Mouse (Mus musculus) hindbrain, embryonic 13.5 days (tissue): Measurements from ENCODE around the gene Tk1. TPM values are rescaled to one million over a fixed set of nuclear protein-coding genes. Genes with fewer than 3 reads are reported as not detected.

Source experiments
- ATAC-seq: fragments of 200-750 bp; cut with Nextera tagmentation; 2 replicates; pipeline ENCODE4 v1.8.0; 2017; ENCODE audit warnings: moderate TSS enrichment; ENCODE audit not compliant: low FRiP score
- H3K27ac ChIP-seq: fragments of 300-500 bp; sonication (generic); 2 replicates; pipeline ENCODE4 v1.5.1; 2015; ENCODE audit warnings: inconsistent platforms, mild to moderate bottlenecking, moderate library complexity
- H3K27me3 ChIP-seq: fragments of 300-500 bp; sonication (generic); 2 replicates; pipeline ENCODE4 v1.6.1; 2015; ENCODE audit warnings: mild to moderate bottlenecking, inconsistent platforms
- H3K36me3 ChIP-seq: fragments of 300-500 bp; sonication (generic); 2 replicates; pipeline ENCODE4 v1.6.1; 2015; ENCODE audit warnings: mild to moderate bottlenecking, inconsistent platforms
- H3K4me1 ChIP-seq: fragments of 300-500 bp; sonication (generic); replicated peaks from 2 replicates; pipeline ENCODE4 v1.6.1; 2015; ENCODE audit warnings: inconsistent platforms
- H3K4me2 ChIP-seq: fragments of 300-500 bp; sonication (generic); 2 replicates; pipeline ENCODE4 v1.6.1; 2015; ENCODE audit warnings: inconsistent platforms, mild to moderate bottlenecking, moderate library complexity
- H3K4me3 ChIP-seq: fragments of 300-500 bp; sonication (generic); 2 replicates; pipeline ENCODE4 v1.5.1; 2015; ENCODE audit warnings: mild to moderate bottlenecking, inconsistent platforms
- H3K9ac ChIP-seq: fragments of 300-500 bp; sonication (generic); 2 replicates; pipeline ENCODE4 v1.6.1; 2015; ENCODE audit warnings: mild to moderate bottlenecking, inconsistent platforms
- H3K9me3 ChIP-seq: fragments of 300-500 bp; sonication (generic); 2 replicates; pipeline ENCODE4 v1.6.1; 2016; ENCODE audit warnings: inconsistent platforms
- WGBS: fragments of 180-500 bp; shearing (Covaris S2); methylation state at CpG from one replicate; pipeline ENCODE4 v1.1.7; 2015; 5-methylcytosine and 5-hydroxymethylcytosine counted together
- polyA plus RNA-seq: library from polyadenylated mRNA; unstranded; fragments of >200 nt; fragmentation: Nextera tagmentation; extraction: Ambion mirVana; gene quantifications from 2 replicates; pipeline ENCODE4 v1.2.1, GENCODE M21; 2015

Gene Tk1
- polyA plus RNA-seq, 1 experiment from 2014 or later, result 25.3 TPM

- H3K9me3 ChIP-seq, result no peaks in the 10 kb centered on the region
- H3K9ac ChIP-seq, result peak within 1 kb of the TSS; percentile 2; the same call in 1 of the 2 replicates
- no peak for ATAC-seq
- WGBS, result 2% methylated on average over 23 of the region's 23 CpGs
- H3K27me3 ChIP-seq, result peaks cover 44% of the 10 kb centered on the region
- H3K4me1 ChIP-seq, result peaks cover 23% of the 10 kb centered on the region
- no peak within 1 kb of the TSS for H3K4me3 ChIP-seq
- no peak within 1 kb of the TSS for H3K27ac ChIP-seq
- peak within 1 kb of the TSS; percentile 37 for H3K4me2 ChIP-seq
- H3K36me3 ChIP-seq, result peaks cover 9% of the 10 kb centered on the region; the same call in 1 of the 2 replicates
These were observed 34.7 kb upstream of the Tk1 start, which contains the start of gene Tmem235 for GRCm38 (mm10) chr11:117860601-117861000. Tmem235 (plus strand) TSS chr11:117860752.

GRCm38 (mm10) chr11:117858392-117858791, 32.5 kb upstream of the Tk1 start:
- Histone ChIP-seq H3K36me3 (peaks cover 9% of the 10 kb centered on the region; the same call in 1 of the 2 replicates), H3K9ac (no peak overlapping the region), H3K9me3 (no peaks in the 10 kb centered on the region), H3K4me2 (no peak overlapping the region), H3K4me1 (peaks cover 15% of the 10 kb centered on the region), H3K4me3 (no peak overlapping the region), H3K27ac (no peak overlapping the region), H3K27me3 (peaks cover 39% of the 10 kb centered on the region)
- ATAC-seq, result no peak
- WGBS, result 46% methylated on average over 3 of the region's 3 CpGs

GRCm38 (mm10) chr11:117857462-117857861, 31.6 kb upstream of the Tk1 start:
- 95% methylated on average over 10 of the region's 10 CpGs for WGBS
- no peak overlapping the region for H3K9ac ChIP-seq
- peaks cover 38% of the 10 kb centered on the region for H3K27me3 ChIP-seq
- no peak overlapping the region for H3K4me2 ChIP-seq
- no peaks in the 10 kb centered on the region for H3K9me3 ChIP-seq
- H3K27ac ChIP-seq, result no peak overlapping the region
- no peak for ATAC-seq
- no peak overlapping the region for H3K4me3 ChIP-seq
- H3K36me3 ChIP-seq, result peaks cover 16% of the 10 kb centered on the region
- H3K4me1 ChIP-seq, result peaks cover 11% of the 10 kb centered on the region; the same call in 1 of the 2 replicates

GRCm38 (mm10) chr11:117855975-117856374, 30.1 kb upstream of the Tk1 start:
- peaks cover 16% of the 10 kb centered on the region for H3K36me3 ChIP-seq
- no peak for ATAC-seq
- peaks cover 24% of the 10 kb centered on the region for H3K27me3 ChIP-seq
- H3K9ac ChIP-seq, result no peak overlapping the region; the same call in 1 of the 2 replicates
- WGBS, result 96% methylated on average over 1 of the region's 1 CpGs
- no peak overlapping the region for H3K4me2 ChIP-seq
- H3K4me3 ChIP-seq, result no peak overlapping the region
- H3K4me1 ChIP-seq, result peaks cover 11% of the 10 kb centered on the region; the same call in 1 of the 2 replicates
- H3K27ac ChIP-seq, result no peak overlapping the region
- no peaks in the 10 kb centered on the region for H3K9me3 ChIP-seq

- Histone ChIP-seq H3K9ac (no peak overlapping the region), H3K36me3 (peaks cover 16% of the 10 kb centered on the region), H3K4me2 (no peak overlapping the region), H3K4me1 (peaks cover 9% of the 10 kb centered on the region), H3K27ac (no peak overlapping the region), H3K4me3 (no peak overlapping the region), H3K27me3 (peaks cover 18% of the 10 kb centered on the region), H3K9me3 (no peaks in the 10 kb centered on the region)
- no peak for ATAC-seq
- 98% methylated on average over 5 of the region's 5 CpGs for WGBS
These were observed 29.5 kb upstream of the Tk1 start for GRCm38 (mm10) chr11:117855360-117855759.

- Histone ChIP-seq H3K4me3 (no peak overlapping the region), H3K9ac (no peak overlapping the region), H3K9me3 (no peaks in the 10 kb centered on the region), H3K4me1 (peaks cover 13% of the 10 kb centered on the region), H3K4me2 (no peak overlapping the region), H3K27me3 (peaks cover 7% of the 10 kb centered on the region), H3K36me3 (peaks cover 16% of the 10 kb centered on the region), H3K27ac (no peak overlapping the region)
- no peak for ATAC-seq
- WGBS, result 96% methylated on average over 9 of the region's 9 CpGs
These were observed 28.3 kb upstream of the Tk1 start for GRCm38 (mm10) chr11:117854241-117854640.

- no peak for ATAC-seq
- Histone ChIP-seq H3K9me3 (no peaks in the 10 kb centered on the region), H3K9ac (no peak overlapping the region), H3K36me3 (peaks cover 16% of the 10 kb centered on the region), H3K4me2 (no peak overlapping the region), H3K4me3 (no peak overlapping the region), H3K4me1 (peaks cover 21% of the 10 kb centered on the region), H3K27ac (no peak overlapping the region), H3K27me3 (no peaks in the 10 kb centered on the region)
- 93% methylated on average over 3 of the region's 3 CpGs for WGBS
These were observed 27.0 kb upstream of the Tk1 start for GRCm38 (mm10) chr11:117852875-117853274.

GRCm38 (mm10) chr11:117848985-117849671, 23.2 kb upstream of the Tk1 start, which contains the start of gene Birc5:
Birc5 (plus strand) TSS chr11:117849251.
- no peaks in the 10 kb centered on the region for H3K27me3 ChIP-seq
- WGBS, result under 1% methylated on average over 44 of the region's 51 CpGs
- H3K36me3 ChIP-seq, result peaks cover 7% of the 10 kb centered on the region; the same call in 1 of the 2 replicates
- H3K27ac ChIP-seq, result peak within 1 kb of the TSS; percentile 98
- peak; percentile 96 for ATAC-seq
- peak within 1 kb of the TSS; percentile 88 for H3K4me2 ChIP-seq
- H3K9ac ChIP-seq, result peak within 1 kb of the TSS; percentile 92
- no peaks in the 10 kb centered on the region for H3K9me3 ChIP-seq
- peak within 1 kb of the TSS; percentile 64 for H3K4me3 ChIP-seq
- peaks cover 25% of the 10 kb centered on the region for H3K4me1 ChIP-seq

- H3K27ac ChIP-seq, result peak overlapping the region; percentile 98
- no peaks in the 10 kb centered on the region for H3K9me3 ChIP-seq
- peak overlapping the region; percentile 64 for H3K4me3 ChIP-seq
- H3K4me2 ChIP-seq, result peak overlapping the region; percentile 88
- no peaks in the 10 kb centered on the region for H3K27me3 ChIP-seq
- WGBS, result 13% methylated on average over 19 of the region's 19 CpGs
- H3K36me3 ChIP-seq, result peaks cover 7% of the 10 kb centered on the region; the same call in 1 of the 2 replicates
- H3K9ac ChIP-seq, result peak overlapping the region; percentile 92
- H3K4me1 ChIP-seq, result peaks cover 25% of the 10 kb centered on the region
- peak; percentile 92 for ATAC-seq
These were observed 22.5 kb upstream of the Tk1 start for GRCm38 (mm10) chr11:117848271-117848984.

- Histone ChIP-seq H3K27ac (peak overlapping the region; percentile 98), H3K4me1 (peaks cover 25% of the 10 kb centered on the region), H3K9ac (peak overlapping the region; percentile 92), H3K4me3 (peak overlapping the region; percentile 64; the same call in 1 of the 2 replicates), H3K36me3 (0 out of 2 replicates have a peak, but pooled peaks cover under 1% of the 10 kb centered on the region), H3K4me2 (peak overlapping the region; percentile 88), H3K9me3 (no peaks in the 10 kb centered on the region), H3K27me3 (no peaks in the 10 kb centered on the region)
- no peak for ATAC-seq
- 88% methylated on average over 7 of the region's 7 CpGs for WGBS
These were observed 21.8 kb upstream of the Tk1 start for GRCm38 (mm10) chr11:117847593-117848215.

GRCm38 (mm10) chr11:117846640-117847039, 20.7 kb upstream of the Tk1 start:
- no peaks in the 10 kb centered on the region for H3K27me3 ChIP-seq
- peaks cover 25% of the 10 kb centered on the region for H3K4me1 ChIP-seq
- no peaks in the 10 kb centered on the region for H3K9me3 ChIP-seq
- H3K4me2 ChIP-seq, result no peak overlapping the region
- no peak overlapping the region for H3K9ac ChIP-seq
- no peak overlapping the region for H3K4me3 ChIP-seq
- 64% methylated on average over 5 of the region's 5 CpGs for WGBS
- H3K36me3 ChIP-seq, result no peaks in the 10 kb centered on the region
- no peak overlapping the region for H3K27ac ChIP-seq
- no peak for ATAC-seq

GRCm38 (mm10) chr11:117845651-117846050, 19.8 kb upstream of the Tk1 start:
- H3K27me3 ChIP-seq, result no peaks in the 10 kb centered on the region
- H3K4me2 ChIP-seq, result no peak overlapping the region
- WGBS, result 80% methylated on average over 2 of the region's 2 CpGs
- H3K4me1 ChIP-seq, result peaks cover 25% of the 10 kb centered on the region
- no peaks in the 10 kb centered on the region for H3K9me3 ChIP-seq
- no peak for ATAC-seq
- H3K9ac ChIP-seq, result no peak overlapping the region
- H3K4me3 ChIP-seq, result no peak overlapping the region
- H3K36me3 ChIP-seq, result no peaks in the 10 kb centered on the region
- H3K27ac ChIP-seq, result no peak overlapping the region
